Mouse (Mus musculus): ENCODE measurements at regions not wholly inside any gene's neighbourhood (a gene's known extent, or its start where the extent isn't known, plus 50 kb on each side); places are given as distances from the start of the nearest gene placed in this dataset.

- Histone ChIP-seq H3K4me2 (ENCODE audit: low read depth, low read length, severe bottlenecking) (no peak overlapping the region), H3K4me1 (replicated peaks; ENCODE audit: control insufficient read depth, insufficient read depth, low read length) (peaks cover 18% of the 10 kb centered on the region), H3K4me3 (ENCODE audit: low read depth, low read length) (no peak overlapping the region), H3K27me3 (ENCODE audit: control insufficient read depth, insufficient read depth, low read length) (no peaks in the 10 kb centered on the region), H3K27ac (ENCODE audit: low read depth, low read length) (peak overlapping the region; percentile 28), H3K9ac (ENCODE audit: low read length) (peak overlapping the region; percentile 33), H3K36me3 (ENCODE audit: control insufficient read depth, insufficient read depth, low read length) (no peaks in the 10 kb centered on the region), H3K9me3 (ENCODE audit: control insufficient read depth, low read length) (no peaks in the 10 kb centered on the region)
- peak; percentile 68 for DNase-seq (ENCODE audit: low spot score)
- peak; percentile 78 for ATAC-seq (replicated peaks; ENCODE audit: low FRiP score)
- WGBS, result 15% methylated on average over 10 of the region's 10 CpGs
Observed at GRCm38 (mm10) chr11:114335950-114336838, 269.3 kb upstream of the Sdk2 start.

GRCm38 (mm10) chr11:114331579-114332150 lies 264.8 kb upstream of the Sdk2 start:
- H3K27ac ChIP-seq (ENCODE audit: low read depth, low read length), result no peak overlapping the region
- no peaks in the 10 kb centered on the region for H3K36me3 ChIP-seq (ENCODE audit: control insufficient read depth, insufficient read depth, low read length)
- ATAC-seq (replicated peaks; ENCODE audit: low FRiP score), result no peak
- no peaks in the 10 kb centered on the region for H3K27me3 ChIP-seq (ENCODE audit: control insufficient read depth, insufficient read depth, low read length)
- no peak overlapping the region for H3K4me3 ChIP-seq (ENCODE audit: low read depth, low read length)
- peaks cover 11% of the 10 kb centered on the region for H3K4me1 ChIP-seq (replicated peaks; ENCODE audit: control insufficient read depth, insufficient read depth, low read length)
- no peak for DNase-seq (ENCODE audit: low spot score)
- H3K4me2 ChIP-seq (ENCODE audit: low read depth, low read length, severe bottlenecking), result no peak overlapping the region
- H3K9me3 ChIP-seq (ENCODE audit: control insufficient read depth, low read length), result no peaks in the 10 kb centered on the region
- WGBS, result 78% methylated on average over 5 of the region's 5 CpGs
- H3K9ac ChIP-seq (ENCODE audit: low read length), result no peak overlapping the region

DNA sequence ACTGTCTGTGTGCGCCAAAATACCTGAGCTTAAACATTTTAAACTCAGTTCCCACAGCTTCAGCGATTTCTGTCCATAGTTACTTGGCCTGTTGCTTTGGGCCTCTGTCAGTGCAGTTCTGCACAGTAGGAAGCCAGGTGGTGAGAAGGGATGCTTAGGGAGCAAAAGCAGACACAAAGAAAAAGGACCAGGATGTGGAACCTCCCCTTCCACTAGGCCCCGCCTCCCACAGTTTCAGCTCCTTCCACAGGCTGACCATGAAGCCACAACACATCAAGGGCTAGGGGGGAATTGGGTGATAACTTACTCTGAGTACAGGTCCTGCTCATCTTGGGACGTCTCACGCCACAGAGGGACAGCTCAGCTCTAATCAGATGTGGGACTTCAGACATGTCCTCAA lies 263.5 kb upstream of the Sdk2 start:
- WGBS, result 83% methylated on average over 5 of the region's 5 CpGs

DNA sequence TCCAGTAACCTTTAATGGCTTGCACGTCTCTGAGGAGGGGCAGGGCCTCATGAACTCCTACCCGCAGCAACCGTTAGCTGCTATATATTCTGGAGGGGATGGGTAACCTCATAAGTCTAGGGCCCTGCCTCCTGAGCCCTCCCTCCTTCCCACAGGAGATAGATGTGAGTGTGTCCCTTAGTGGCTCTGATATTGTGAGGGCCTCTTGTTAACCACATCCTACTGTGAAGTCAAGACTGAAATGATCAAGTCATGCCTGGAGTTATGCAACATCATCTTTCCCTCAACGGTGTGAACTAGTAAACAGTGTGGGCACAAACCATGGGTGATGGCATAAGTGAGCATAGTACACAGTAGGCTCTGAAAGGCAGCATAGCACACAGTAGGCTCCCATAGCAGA lies 255.8 kb upstream of the Sdk2 start:
- Histone ChIP-seq H3K9me3 (ENCODE audit: control insufficient read depth, low read length) (no peaks in the 10 kb centered on the region), H3K4me3 (ENCODE audit: low read depth, low read length) (no peak overlapping the region), H3K4me2 (ENCODE audit: low read depth, low read length, severe bottlenecking) (no peak overlapping the region), H3K4me1 (replicated peaks; ENCODE audit: control insufficient read depth, insufficient read depth, low read length) (no peaks in the 10 kb centered on the region), H3K27me3 (ENCODE audit: control insufficient read depth, insufficient read depth, low read length) (no peaks in the 10 kb centered on the region), H3K9ac (ENCODE audit: low read length) (no peak overlapping the region), H3K36me3 (ENCODE audit: control insufficient read depth, insufficient read depth, low read length) (no peaks in the 10 kb centered on the region), H3K27ac (ENCODE audit: low read depth, low read length) (no peak overlapping the region)
- WGBS, result 91% methylated on average over 4 of the region's 4 CpGs
- DNase-seq (ENCODE audit: low spot score), result no peak
- no peak for ATAC-seq (replicated peaks; ENCODE audit: low FRiP score)

More for the DNA sequence above, 263.5 kb upstream of the Sdk2 start:
- no peak for ATAC-seq (replicated peaks; ENCODE audit: low FRiP score)
- DNase-seq (ENCODE audit: low spot score), result no peak
- no peaks in the 10 kb centered on the region for H3K27me3 ChIP-seq (ENCODE audit: control insufficient read depth, insufficient read depth, low read length)
- no peak overlapping the region for H3K4me3 ChIP-seq (ENCODE audit: low read depth, low read length)
- H3K9ac ChIP-seq (ENCODE audit: low read length), result no peak overlapping the region
- no peaks in the 10 kb centered on the region for H3K36me3 ChIP-seq (ENCODE audit: control insufficient read depth, insufficient read depth, low read length)
- H3K4me2 ChIP-seq (ENCODE audit: low read depth, low read length, severe bottlenecking), result no peak overlapping the region
- H3K4me1 ChIP-seq (replicated peaks; ENCODE audit: control insufficient read depth, insufficient read depth, low read length), result peaks cover under 1% of the 10 kb centered on the region; the same call in 1 of the 2 replicates
- H3K9me3 ChIP-seq (ENCODE audit: control insufficient read depth, low read length), result no peaks in the 10 kb centered on the region
- H3K27ac ChIP-seq (ENCODE audit: low read depth, low read length), result no peak overlapping the region

GRCm38 (mm10) chr11:114321974-114322373 lies 255.1 kb upstream of the Sdk2 start:
- no peak overlapping the region for H3K9ac ChIP-seq (ENCODE audit: low read length)
- no peak overlapping the region for H3K4me3 ChIP-seq (ENCODE audit: low read depth, low read length)
- ATAC-seq (replicated peaks; ENCODE audit: low FRiP score), result no peak
- no peaks in the 10 kb centered on the region for H3K4me1 ChIP-seq (replicated peaks; ENCODE audit: control insufficient read depth, insufficient read depth, low read length)
- no peaks in the 10 kb centered on the region for H3K36me3 ChIP-seq (ENCODE audit: control insufficient read depth, insufficient read depth, low read length)
- WGBS, result 87% methylated on average over 12 of the region's 12 CpGs
- H3K9me3 ChIP-seq (ENCODE audit: control insufficient read depth, low read length), result no peaks in the 10 kb centered on the region
- no peak for DNase-seq (ENCODE audit: low spot score)
- no peak overlapping the region for H3K27ac ChIP-seq (ENCODE audit: low read depth, low read length)
- no peak overlapping the region for H3K4me2 ChIP-seq (ENCODE audit: low read depth, low read length, severe bottlenecking)
- no peaks in the 10 kb centered on the region for H3K27me3 ChIP-seq (ENCODE audit: control insufficient read depth, insufficient read depth, low read length)

- no peak overlapping the region; the same call in 1 of the 2 replicates for H3K9ac ChIP-seq (ENCODE audit: low read length)
- no peaks in the 10 kb centered on the region for H3K27me3 ChIP-seq (ENCODE audit: control insufficient read depth, insufficient read depth, low read length)
- no peaks in the 10 kb centered on the region for H3K9me3 ChIP-seq (ENCODE audit: control insufficient read depth, low read length)
- no peak for ATAC-seq (replicated peaks; ENCODE audit: low FRiP score)
- H3K27ac ChIP-seq (ENCODE audit: low read depth, low read length), result no peak overlapping the region
- H3K4me1 ChIP-seq (replicated peaks; ENCODE audit: control insufficient read depth, insufficient read depth, low read length), result no peaks in the 10 kb centered on the region
- DNase-seq (ENCODE audit: low spot score), result no peak
- no peak overlapping the region for H3K4me2 ChIP-seq (ENCODE audit: low read depth, low read length, severe bottlenecking)
- WGBS, result 96% methylated on average over 8 of the region's 8 CpGs
- no peaks in the 10 kb centered on the region for H3K36me3 ChIP-seq (ENCODE audit: control insufficient read depth, insufficient read depth, low read length)
- H3K4me3 ChIP-seq (ENCODE audit: low read depth, low read length), result no peak overlapping the region
Observed at GRCm38 (mm10) chr11:114321527-114321926, 254.7 kb upstream of the Sdk2 start.

DNA sequence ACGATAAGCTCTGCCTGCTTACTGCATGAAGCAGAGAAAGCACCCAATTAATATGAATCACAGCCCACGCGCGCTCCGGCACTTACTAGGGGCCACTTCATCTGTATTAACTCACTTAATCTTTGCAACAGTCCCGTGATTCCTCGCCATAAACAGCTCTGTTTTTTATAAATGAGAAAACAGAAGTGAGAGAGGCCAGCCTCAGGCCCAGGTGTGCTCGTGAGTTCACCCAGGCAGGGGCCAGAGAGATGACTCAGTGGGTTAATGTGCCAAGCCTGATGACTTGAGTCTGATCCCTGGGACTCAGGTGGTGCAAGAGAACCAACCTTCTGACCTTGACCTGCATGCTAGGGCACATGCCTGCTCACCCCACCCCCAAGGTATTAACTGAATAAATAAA lies 248.4 kb upstream of the Sdk2 start:
- DNase-seq (ENCODE audit: low spot score) (no peak), ATAC-seq (replicated peaks; ENCODE audit: low FRiP score) (no peak)
- no peak overlapping the region for H3K9ac ChIP-seq (ENCODE audit: low read length)
- no peak overlapping the region for H3K4me3 ChIP-seq (ENCODE audit: low read depth, low read length)
- H3K27ac ChIP-seq (ENCODE audit: low read depth, low read length), result no peak overlapping the region
- no peaks in the 10 kb centered on the region for H3K4me1 ChIP-seq (replicated peaks; ENCODE audit: control insufficient read depth, insufficient read depth, low read length)
- no peak overlapping the region for H3K4me2 ChIP-seq (ENCODE audit: low read depth, low read length, severe bottlenecking)
- no peaks in the 10 kb centered on the region for H3K9me3 ChIP-seq (ENCODE audit: control insufficient read depth, low read length)
- H3K36me3 ChIP-seq (ENCODE audit: control insufficient read depth, insufficient read depth, low read length), result no peaks in the 10 kb centered on the region
- 84% methylated on average over 8 of the region's 8 CpGs for WGBS
- no peaks in the 10 kb centered on the region for H3K27me3 ChIP-seq (ENCODE audit: control insufficient read depth, insufficient read depth, low read length)

- H3K9ac ChIP-seq (ENCODE audit: low read length), result no peak overlapping the region
- no peak overlapping the region for H3K4me2 ChIP-seq (ENCODE audit: low read depth, low read length, severe bottlenecking)
- H3K9me3 ChIP-seq (ENCODE audit: control insufficient read depth, low read length), result no peaks in the 10 kb centered on the region
- H3K36me3 ChIP-seq (ENCODE audit: control insufficient read depth, insufficient read depth, low read length), result no peaks in the 10 kb centered on the region
- H3K27me3 ChIP-seq (ENCODE audit: control insufficient read depth, insufficient read depth, low read length), result no peaks in the 10 kb centered on the region
- no peak overlapping the region for H3K4me3 ChIP-seq (ENCODE audit: low read depth, low read length)
- DNase-seq (ENCODE audit: low spot score) (no peak), ATAC-seq (replicated peaks; ENCODE audit: low FRiP score) (no peak)
- no peak overlapping the region for H3K27ac ChIP-seq (ENCODE audit: low read depth, low read length)
- H3K4me1 ChIP-seq (replicated peaks; ENCODE audit: control insufficient read depth, insufficient read depth, low read length), result no peaks in the 10 kb centered on the region
- WGBS, result 51% methylated on average over 6 of the region's 6 CpGs
Observed at GRCm38 (mm10) chr11:114313652-114314051, 246.8 kb upstream of the Sdk2 start.

GRCm38 (mm10) chr11:114311640-114312039 lies 244.8 kb upstream of the Sdk2 start:
- no peaks in the 10 kb centered on the region for H3K27me3 ChIP-seq (ENCODE audit: control insufficient read depth, insufficient read depth, low read length)
- H3K9me3 ChIP-seq (ENCODE audit: control insufficient read depth, low read length), result no peaks in the 10 kb centered on the region
- WGBS, result 78% methylated on average over 4 of the region's 4 CpGs
- H3K27ac ChIP-seq (ENCODE audit: low read depth, low read length), result no peak overlapping the region
- DNase-seq (ENCODE audit: low spot score) (no peak), ATAC-seq (replicated peaks; ENCODE audit: low FRiP score) (no peak)
- no peaks in the 10 kb centered on the region for H3K36me3 ChIP-seq (ENCODE audit: control insufficient read depth, insufficient read depth, low read length)
- H3K4me2 ChIP-seq (ENCODE audit: low read depth, low read length, severe bottlenecking), result no peak overlapping the region
- H3K9ac ChIP-seq (ENCODE audit: low read length), result no peak overlapping the region
- no peak overlapping the region for H3K4me3 ChIP-seq (ENCODE audit: low read depth, low read length)
- no peaks in the 10 kb centered on the region for H3K4me1 ChIP-seq (replicated peaks; ENCODE audit: control insufficient read depth, insufficient read depth, low read length)

All from forebrain, embryonic 11.5 days (tissue).